Mouse (Mus musculus): ENCODE results near the gene Sstr2. TPM values are rescaled to one million over a fixed set of nuclear protein-coding genes. Genes with fewer than 3 reads are reported as not detected.
A peak's percentile ranks its signal among the peaks of the same experiment; 100 is the strongest.

The Sstr2 gene
- polyA plus RNA-seq, 1 experiment, result 1.3 TPM

DNA sequence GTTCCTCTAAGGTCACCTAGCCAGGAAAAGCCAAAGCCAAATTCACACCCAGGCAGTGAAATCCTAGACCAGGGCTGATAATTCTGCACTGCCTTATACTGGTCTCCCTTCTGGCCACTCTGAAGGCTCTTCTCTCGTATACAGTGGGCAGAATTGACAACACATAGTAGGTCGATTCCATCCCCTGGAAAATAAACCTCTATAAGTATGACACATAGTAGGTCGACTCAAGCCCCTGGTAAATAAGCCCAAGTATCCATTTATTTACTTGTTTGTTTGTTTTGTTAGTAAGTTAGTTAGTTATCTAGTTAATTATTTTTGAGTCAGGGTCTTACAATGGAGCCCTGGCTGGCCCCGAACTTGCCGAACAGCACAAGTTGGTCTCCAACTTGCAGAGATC is 24.0 kb upstream of the Sstr2 start:
- H3K27me3 ChIP-seq (ENCODE audit: control insufficient read depth, insufficient read depth, low read length), result no peaks in the 10 kb centered on the region
- no peaks in the 10 kb centered on the region for H3K4me1 ChIP-seq (ENCODE audit: control insufficient read depth, insufficient read depth, low read length)
- no peak overlapping the region for H3K27ac ChIP-seq (ENCODE audit: control insufficient read depth, insufficient read depth, low read depth, low read length)
- no peaks in the 10 kb centered on the region for H3K36me3 ChIP-seq (ENCODE audit: control insufficient read depth, insufficient read depth, low read length)
- no peak overlapping the region for H3K4me3 ChIP-seq (ENCODE audit: control insufficient read depth, low read depth, low read length)
- TF ChIP-seq CTCF (IDR thresholded peaks at IDR 0.05; ENCODE audit: control insufficient read depth, insufficient read depth, insufficient replicate concordance, low read depth, low read length) (no peak), POLR2A (IDR thresholded peaks at IDR 0.05; ENCODE audit: control insufficient read depth, low read depth, low read length) (no peak)

- H3K4me3 ChIP-seq (ENCODE audit: control insufficient read depth, low read depth, low read length), result no peak overlapping the region
- H3K36me3 ChIP-seq (ENCODE audit: control insufficient read depth, insufficient read depth, low read length), result no peaks in the 10 kb centered on the region
- TF ChIP-seq CTCF (IDR thresholded peaks at IDR 0.05; ENCODE audit: control insufficient read depth, insufficient read depth, insufficient replicate concordance, low read depth, low read length) (no peak), POLR2A (IDR thresholded peaks at IDR 0.05; ENCODE audit: control insufficient read depth, low read depth, low read length) (no peak)
- no peaks in the 10 kb centered on the region for H3K4me1 ChIP-seq (ENCODE audit: control insufficient read depth, insufficient read depth, low read length)
- H3K27ac ChIP-seq (ENCODE audit: control insufficient read depth, insufficient read depth, low read depth, low read length), result no peak overlapping the region
- H3K27me3 ChIP-seq (ENCODE audit: control insufficient read depth, insufficient read depth, low read length), result no peaks in the 10 kb centered on the region
Measured at GRCm38 (mm10) chr11:113597632-113598031, 21.5 kb upstream of the Sstr2 start.

GRCm38 (mm10) chr11:113600526-113601245 is 18.5 kb upstream of the Sstr2 start:
- no peaks in the 10 kb centered on the region for H3K27me3 ChIP-seq (ENCODE audit: control insufficient read depth, insufficient read depth, low read length)
- H3K36me3 ChIP-seq (ENCODE audit: control insufficient read depth, insufficient read depth, low read length), result no peaks in the 10 kb centered on the region
- H3K4me3 ChIP-seq (ENCODE audit: control insufficient read depth, low read depth, low read length), result no peak overlapping the region
- no peak overlapping the region for H3K27ac ChIP-seq (ENCODE audit: control insufficient read depth, insufficient read depth, low read depth, low read length)
- no peaks in the 10 kb centered on the region for H3K4me1 ChIP-seq (ENCODE audit: control insufficient read depth, insufficient read depth, low read length)
- TF ChIP-seq CTCF (IDR thresholded peaks at IDR 0.05; ENCODE audit: control insufficient read depth, insufficient read depth, insufficient replicate concordance, low read depth, low read length), result no peak
- TF ChIP-seq POLR2A (IDR thresholded peaks at IDR 0.05; ENCODE audit: control insufficient read depth, low read depth, low read length), result no peak

DNA sequence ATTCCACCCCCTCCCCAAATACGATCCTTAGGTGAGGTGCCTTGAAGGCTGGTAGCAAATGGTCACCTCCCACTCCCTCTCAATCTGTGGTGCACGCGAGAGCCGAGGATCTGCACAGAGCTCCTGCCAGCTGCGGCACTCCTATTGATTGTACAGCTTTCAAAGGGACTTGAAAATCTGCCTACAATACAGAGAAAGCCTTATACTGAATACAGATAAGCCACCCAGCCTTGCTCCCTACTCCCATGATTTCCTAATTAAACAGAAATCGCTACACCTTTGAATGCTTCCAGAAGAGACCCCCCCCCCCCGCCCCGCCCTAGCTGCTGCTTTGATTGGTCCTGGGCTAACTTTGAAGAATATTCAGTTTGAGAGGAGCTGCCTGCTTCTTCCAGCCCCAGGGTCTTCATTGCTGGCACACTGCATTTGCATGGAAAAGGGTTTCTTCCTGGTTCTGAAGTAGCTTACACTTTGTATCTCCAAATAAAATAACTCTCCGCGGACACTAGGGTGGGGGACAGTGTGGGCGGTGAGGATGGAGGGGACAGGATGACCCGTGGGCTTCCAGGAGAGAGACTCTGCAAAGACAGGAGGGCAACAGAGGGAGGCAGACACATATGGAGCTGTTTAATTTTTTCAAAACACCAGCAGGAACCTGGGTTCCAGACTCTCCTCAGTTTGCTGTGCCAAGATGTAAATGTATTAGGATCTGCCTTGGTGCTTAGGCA is 17.4 kb upstream of the Sstr2 start:
- Histone ChIP-seq H3K4me1 (ENCODE audit: control insufficient read depth, insufficient read depth, low read length) (no peaks in the 10 kb centered on the region), H3K27ac (ENCODE audit: control insufficient read depth, insufficient read depth, low read depth, low read length) (no peak overlapping the region), H3K27me3 (ENCODE audit: control insufficient read depth, insufficient read depth, low read length) (no peaks in the 10 kb centered on the region), H3K4me3 (ENCODE audit: control insufficient read depth, low read depth, low read length) (no peak overlapping the region), H3K36me3 (ENCODE audit: control insufficient read depth, insufficient read depth, low read length) (no peaks in the 10 kb centered on the region)
- TF ChIP-seq POLR2A (IDR thresholded peaks at IDR 0.05; ENCODE audit: control insufficient read depth, low read depth, low read length), result no peak
- TF ChIP-seq CTCF (IDR thresholded peaks at IDR 0.05; ENCODE audit: control insufficient read depth, insufficient read depth, insufficient replicate concordance, low read depth, low read length), result no peak

- 0 out of 2 replicates have a peak overlapping the region, but pooled peaks have one; percentile 3 for H3K4me3 ChIP-seq (ENCODE audit: control insufficient read depth, low read depth, low read length)
- no peaks in the 10 kb centered on the region for H3K36me3 ChIP-seq (ENCODE audit: control insufficient read depth, insufficient read depth, low read length)
- H3K27ac ChIP-seq (ENCODE audit: control insufficient read depth, insufficient read depth, low read depth, low read length), result no peak overlapping the region
- no peaks in the 10 kb centered on the region for H3K27me3 ChIP-seq (ENCODE audit: control insufficient read depth, insufficient read depth, low read length)
- TF ChIP-seq CTCF (IDR thresholded peaks at IDR 0.05; ENCODE audit: control insufficient read depth, insufficient read depth, insufficient replicate concordance, low read depth, low read length) (no peak), POLR2A (IDR thresholded peaks at IDR 0.05; ENCODE audit: control insufficient read depth, low read depth, low read length) (no peak)
- peaks cover 6% of the 10 kb centered on the region for H3K4me1 ChIP-seq (ENCODE audit: control insufficient read depth, insufficient read depth, low read length)
Measured at GRCm38 (mm10) chr11:113607556-113607955, 11.6 kb upstream of the Sstr2 start.

GRCm38 (mm10) chr11:113609581-113609980 is 9.6 kb upstream of the Sstr2 start:
- Histone ChIP-seq H3K27me3 (ENCODE audit: control insufficient read depth, insufficient read depth, low read length) (no peaks in the 10 kb centered on the region), H3K36me3 (ENCODE audit: control insufficient read depth, insufficient read depth, low read length) (no peaks in the 10 kb centered on the region), H3K27ac (ENCODE audit: control insufficient read depth, insufficient read depth, low read depth, low read length) (no peak overlapping the region), H3K4me1 (ENCODE audit: control insufficient read depth, insufficient read depth, low read length) (peaks cover 6% of the 10 kb centered on the region), H3K4me3 (ENCODE audit: control insufficient read depth, low read depth, low read length) (no peak overlapping the region)
- TF ChIP-seq POLR2A (IDR thresholded peaks at IDR 0.05; ENCODE audit: control insufficient read depth, low read depth, low read length) (no peak), CTCF (IDR thresholded peaks at IDR 0.05; ENCODE audit: control insufficient read depth, insufficient read depth, insufficient replicate concordance, low read depth, low read length) (no peak)

- Histone ChIP-seq H3K27me3 (ENCODE audit: control insufficient read depth, insufficient read depth, low read length) (no peaks in the 10 kb centered on the region), H3K27ac (ENCODE audit: control insufficient read depth, insufficient read depth, low read depth, low read length) (no peak overlapping the region), H3K4me3 (ENCODE audit: control insufficient read depth, low read depth, low read length) (no peak overlapping the region), H3K4me1 (ENCODE audit: control insufficient read depth, insufficient read depth, low read length) (peaks cover 6% of the 10 kb centered on the region), H3K36me3 (ENCODE audit: control insufficient read depth, insufficient read depth, low read length) (no peaks in the 10 kb centered on the region)
- TF ChIP-seq CTCF (IDR thresholded peaks at IDR 0.05; ENCODE audit: control insufficient read depth, insufficient read depth, insufficient replicate concordance, low read depth, low read length) (no peak), POLR2A (IDR thresholded peaks at IDR 0.05; ENCODE audit: control insufficient read depth, low read depth, low read length) (no peak)
Measured at GRCm38 (mm10) chr11:113610266-113610665, 8.9 kb upstream of the Sstr2 start.

All from testis, adult 2 months (tissue).